Mouse (Mus musculus): ENCODE results near the gene Fktn.

GRCm38 (mm10) chr4:53826641-53827248 is 112.9 kb downstream of the Fktn start:
- TF ChIP-seq CTCF (IDR thresholded peaks at IDR 0.05; ENCODE audit: insufficient read depth, low read length) (no peak), POLR2A (IDR thresholded peaks at IDR 0.05; ENCODE audit: borderline replicate concordance, extremely low read depth, low read depth, low read length) (no peak)
